Mouse (Mus musculus) ES-E14 (cell line): Measurements from ENCODE around the gene Smc6. TPM values are rescaled to one million over a fixed set of nuclear protein-coding genes. Genes with fewer than 3 reads are reported as not detected.

Experiments used
- DNase-seq: peaks from one replicate; pipeline ENCODE4 v3.0.0-alpha.2; 2013; ENCODE audit warnings: low read depth, low spot score
- H3K27ac ChIP-seq: 2 replicates; pipeline ENCODE4 v1.5.1; 2012; ENCODE audit warnings: low read depth, mild to moderate bottlenecking, low read length, moderate library complexity, mixed read lengths; ENCODE audit not compliant: poor library complexity, insufficient read depth, severe bottlenecking
- H3K36me3 ChIP-seq: 2 replicates; pipeline ENCODE4 v1.6.1; 2012; ENCODE audit warnings: mild to moderate bottlenecking, low read length, moderate library complexity, mixed read lengths; ENCODE audit not compliant: control insufficient read depth, poor library complexity, insufficient read depth, severe bottlenecking
- H3K4me1 ChIP-seq, 2 experiments: fragments of 150-350 bp in 1 of 2; sonication (generic) in 1 of 2; 2 replicates each; pipeline ENCODE4 v1.6.1; 2012; ENCODE audit warnings: low read length in 2 of 2, mild to moderate bottlenecking in 1 of 2, mixed read lengths in 1 of 2; ENCODE audit not compliant: control insufficient read depth in 2 of 2, insufficient read depth in 2 of 2, poor library complexity in 1 of 2
- H3K4me3 ChIP-seq, 2 experiments: fragments of 150-350 bp in 1 of 2; sonication (generic) in 1 of 2; 2 replicates each; pipeline ENCODE4 v1.5.1; 2012; ENCODE audit warnings: low read length in 2 of 2, low read depth in 1 of 2, mild to moderate bottlenecking in 1 of 2, mixed read lengths in 1 of 2; ENCODE audit not compliant: insufficient read depth in 1 of 2, poor library complexity in 1 of 2, severe bottlenecking in 1 of 2
- H3K9ac ChIP-seq: 2 replicates; pipeline ENCODE4 v1.6.1; 2012; ENCODE audit warnings: low read depth, mild to moderate bottlenecking, low read length, mixed read lengths; ENCODE audit not compliant: poor library complexity, insufficient read depth, severe bottlenecking
- H3K9me3 ChIP-seq: fragments of 150-350 bp; sonication (generic); 2 replicates; pipeline ENCODE4 v1.6.1; 2012; ENCODE audit warnings: low read depth, mild to moderate bottlenecking, low read length; ENCODE audit not compliant: control insufficient read depth, insufficient read depth
- CHD2 ChIP-seq: IDR thresholded peaks from 2 replicates; pipeline ENCODE4 v1.6.1; 2014; ENCODE audit warnings: mild to moderate bottlenecking, low read depth, low read length, inconsistent platforms
- HCFC1 ChIP-seq: IDR thresholded peaks from 2 replicates; pipeline ENCODE4 v1.6.1; 2012; ENCODE audit warnings: low read length, inconsistent platforms, borderline replicate concordance; ENCODE audit not compliant: insufficient read depth
- MAFK ChIP-seq: IDR thresholded peaks from 2 replicates; pipeline ENCODE4 v1.6.1; 2014; ENCODE audit warnings: mild to moderate bottlenecking, low read depth, low read length, inconsistent platforms; ENCODE audit not compliant: insufficient read depth
- ZC3H11A ChIP-seq: IDR thresholded peaks from 2 replicates; pipeline ENCODE4 v1.6.1; 2012; ENCODE audit warnings: low read depth, mild to moderate bottlenecking, inconsistent platforms, low read length, borderline replicate concordance
- ZNF384 ChIP-seq: IDR thresholded peaks from 2 replicates; pipeline ENCODE4 v1.6.1; 2012; ENCODE audit warnings: low read depth, low read length, inconsistent platforms
- in situ Hi-C, 2 experiments: fragments of 600-800 bp; cut with MboI; formaldehyde crosslinking; loops; one replicate each; pipeline ENCODE4 v1.15.1; 2025; ENCODE audit warnings: low sequenced_read_pairs in 2 of 2, inconsistent platforms in 1 of 2; ENCODE audit not compliant: unreplicated experiment in 2 of 2
- total RNA-seq: library from RNA; depleted of rRNA; stranded (reverse); fragments of 300-350 nt; gene quantifications from 2 replicates; pipeline ENCODE4 v1.2.3, GENCODE M21; 2012

The Smc6 gene
- total RNA-seq, 1 experiment: 61.4 TPM

DNA sequence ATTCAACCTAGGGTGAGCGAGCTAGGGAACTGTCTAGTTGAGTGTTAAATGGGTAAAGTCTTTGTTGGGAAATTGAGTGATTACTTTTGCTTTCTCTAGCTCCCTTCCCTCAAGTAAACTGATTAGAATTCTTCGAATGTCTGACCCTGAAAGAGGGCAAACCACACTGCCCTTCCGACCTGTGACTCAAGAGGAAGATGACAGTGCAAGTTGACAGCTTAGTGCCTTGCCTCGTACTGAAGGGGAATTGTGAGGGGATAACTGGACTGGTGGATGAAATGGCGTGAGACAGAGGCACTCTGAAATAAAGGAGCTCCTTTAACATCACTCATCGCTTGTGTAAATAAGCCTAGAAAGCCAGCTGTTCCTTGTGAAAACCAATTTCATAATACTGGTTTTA is 52.0 kb downstream of the Smc6 start:
- no peak overlapping the region for H3K4me3 ChIP-seq
- no peak overlapping the region for H3K9ac ChIP-seq
- no peaks in the 10 kb centered on the region for H3K9me3 ChIP-seq
- no peak overlapping the region for H3K27ac ChIP-seq
- no peaks in the 10 kb centered on the region for H3K4me1 ChIP-seq
- in situ Hi-C loops: no loop called here
- peaks cover 12% of the 10 kb centered on the region for H3K36me3 ChIP-seq
- DNase-seq: no peak
- TF ChIP-seq MAFK: 0 out of 2 replicates have a peak, but pooled peaks have one; percentile 26
- no peak for TF ChIP-seq HCFC1
- no peak for TF ChIP-seq CHD2
- TF ChIP-seq ZC3H11A: no peak

- Histone ChIP-seq H3K36me3 (no peaks in the 10 kb centered on the region), H3K4me1 (no peaks in the 10 kb centered on the region), H3K9me3 (no peaks in the 10 kb centered on the region), H3K9ac (no peak overlapping the region), H3K27ac (no peak overlapping the region), H3K4me3 (no peak overlapping the region)
- DNase-seq: no peak
- in situ Hi-C loops: no loop called here
- TF ChIP-seq MAFK: no peak
- TF ChIP-seq ZNF384: no peak
- TF ChIP-seq CHD2: no peak
- no peak for TF ChIP-seq ZC3H11A
- TF ChIP-seq HCFC1: no peak
Observed at GRCm38 (mm10) chr12:11324480-11324879, 58.8 kb downstream of the Smc6 start.

DNA sequence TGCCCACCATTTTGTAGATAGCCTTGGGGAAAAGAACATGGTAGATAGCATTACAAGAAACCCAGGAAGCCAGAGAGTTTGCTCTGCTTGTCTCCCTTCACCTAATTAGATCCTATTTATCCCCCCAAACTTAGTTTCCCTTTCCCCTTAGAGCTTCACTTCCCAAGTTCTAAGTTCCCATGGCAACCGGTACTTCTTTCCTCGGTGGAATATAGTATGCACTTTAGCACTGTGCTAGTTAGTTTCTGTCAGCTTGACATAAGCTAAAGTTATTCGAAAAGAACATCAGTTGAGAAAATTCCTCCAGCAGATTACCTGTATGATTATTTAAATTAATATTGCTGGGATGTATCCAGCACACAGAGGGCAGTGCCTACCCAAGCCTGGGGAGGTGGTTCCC is 60.8 kb downstream of the Smc6 start:
- in situ Hi-C loops: no loop called here
- TF ChIP-seq HCFC1 (no peak), ZNF384 (no peak), ZC3H11A (no peak), MAFK (no peak), CHD2 (no peak)
- no peak for DNase-seq
- no peaks in the 10 kb centered on the region for H3K4me1 ChIP-seq
- H3K4me3 ChIP-seq: no peak overlapping the region
- H3K27ac ChIP-seq: no peak overlapping the region
- no peak overlapping the region for H3K9ac ChIP-seq
- H3K9me3 ChIP-seq: no peaks in the 10 kb centered on the region
- H3K36me3 ChIP-seq: no peaks in the 10 kb centered on the region

DNA sequence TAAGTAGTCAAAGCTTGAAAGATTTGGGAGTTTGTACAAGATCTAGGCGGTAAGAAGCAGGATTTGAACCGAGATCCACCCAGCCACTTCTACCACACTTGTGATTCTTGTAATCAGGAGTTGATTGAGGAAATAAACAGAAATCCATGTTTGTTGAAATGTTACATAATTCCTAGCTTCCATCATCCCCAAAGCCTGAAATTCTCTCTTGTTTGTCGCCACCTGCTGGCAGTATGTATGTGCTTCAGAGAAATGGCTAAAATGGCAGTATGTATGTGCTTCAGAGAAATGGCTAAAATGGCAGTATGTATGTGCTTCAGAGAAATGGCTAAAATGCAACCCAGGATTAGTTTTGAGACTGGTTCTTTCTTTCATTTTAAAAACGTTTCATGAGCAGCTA is 71.2 kb downstream of the Smc6 start:
- no peak overlapping the region for H3K27ac ChIP-seq
- no peaks in the 10 kb centered on the region for H3K9me3 ChIP-seq
- H3K9ac ChIP-seq: no peak overlapping the region
- TF ChIP-seq CHD2 (no peak), ZNF384 (no peak), MAFK (no peak), ZC3H11A (peak; percentile 79), HCFC1 (no peak)
- no peaks in the 10 kb centered on the region for H3K4me1 ChIP-seq
- DNase-seq: peak; percentile 30
- H3K4me3 ChIP-seq: no peak overlapping the region
- in situ Hi-C loops: no loop called here
- no peaks in the 10 kb centered on the region for H3K36me3 ChIP-seq

GRCm38 (mm10) chr12:11338251-11338650 is 72.6 kb downstream of the Smc6 start:
- no peaks in the 10 kb centered on the region for H3K4me1 ChIP-seq
- no peak overlapping the region for H3K4me3 ChIP-seq
- no peaks in the 10 kb centered on the region for H3K36me3 ChIP-seq
- no peak for TF ChIP-seq ZC3H11A
- TF ChIP-seq HCFC1: no peak
- TF ChIP-seq CHD2: no peak
- no peak for TF ChIP-seq ZNF384
- TF ChIP-seq MAFK: no peak
- H3K9ac ChIP-seq: no peak overlapping the region
- H3K9me3 ChIP-seq: no peaks in the 10 kb centered on the region
- DNase-seq: no peak
- no peak overlapping the region for H3K27ac ChIP-seq
- in situ Hi-C loops: no loop called here
